Mouse (Mus musculus) G1E-ER4 (cell line): ENCODE measurements around the gene Gbp2. TPM values are rescaled to one million over a fixed set of nuclear protein-coding genes. Genes with fewer than 3 reads are reported as not detected.

Experiments
- GATA1 ChIP-seq: IDR thresholded peaks from one replicate; pipeline ENCODE4 v1.8.0; 2012; ENCODE audit warnings: low read length, inconsistent platforms
- polyA plus RNA-seq: library from polyadenylated mRNA; stranded (reverse); fragments of >175 nt; gene quantifications from 2 replicates; pipeline ENCODE4 v1.2.3, GENCODE M21; 2012

Gbp2 gene
- not detected in 2 replicates for polyA plus RNA-seq

DNA sequence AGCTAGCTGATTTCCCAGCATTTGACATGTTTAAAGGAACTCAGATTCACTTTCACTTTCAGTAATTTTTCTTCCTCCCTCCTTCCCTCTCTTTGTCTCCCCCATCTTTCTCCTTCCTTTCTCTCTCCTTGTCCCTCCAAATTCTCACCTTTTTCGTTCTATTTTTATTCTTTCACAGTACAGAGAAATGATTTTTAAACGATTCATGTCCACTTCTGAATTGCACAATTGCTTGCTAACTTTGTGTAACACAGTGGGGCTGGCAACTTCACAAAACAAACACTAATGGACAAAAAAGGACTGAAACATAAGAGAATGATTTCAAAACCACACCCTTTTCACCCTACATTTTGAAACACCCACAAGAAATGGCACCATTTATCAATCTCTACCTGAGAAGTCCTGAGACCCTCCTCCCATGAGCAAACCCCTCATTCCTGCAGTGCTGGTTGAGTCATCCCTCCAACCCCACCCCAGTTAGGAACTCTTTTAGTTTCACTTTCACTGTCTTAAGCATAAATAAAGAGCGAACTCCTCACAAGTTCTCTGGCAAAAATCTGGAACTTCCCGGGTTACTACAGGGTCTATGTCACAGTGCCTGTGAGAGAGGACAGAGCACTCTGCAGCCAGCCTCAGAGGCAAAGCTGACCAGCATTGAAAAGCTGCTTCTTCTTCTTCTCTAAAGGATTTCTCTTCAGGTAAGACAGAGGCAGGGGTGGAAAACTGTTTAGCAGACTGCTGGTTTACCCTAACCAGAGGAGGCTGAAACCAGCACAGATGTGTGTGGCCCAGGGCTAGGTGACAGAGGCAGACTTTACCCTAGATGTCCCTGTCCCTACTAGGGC lies at the start of gene Gbp2:
Gene Gbp2 (plus strand): TSS at position 492 of the 845 bp plus-strand sequence.
- no peak for TF ChIP-seq GATA1

DNA sequence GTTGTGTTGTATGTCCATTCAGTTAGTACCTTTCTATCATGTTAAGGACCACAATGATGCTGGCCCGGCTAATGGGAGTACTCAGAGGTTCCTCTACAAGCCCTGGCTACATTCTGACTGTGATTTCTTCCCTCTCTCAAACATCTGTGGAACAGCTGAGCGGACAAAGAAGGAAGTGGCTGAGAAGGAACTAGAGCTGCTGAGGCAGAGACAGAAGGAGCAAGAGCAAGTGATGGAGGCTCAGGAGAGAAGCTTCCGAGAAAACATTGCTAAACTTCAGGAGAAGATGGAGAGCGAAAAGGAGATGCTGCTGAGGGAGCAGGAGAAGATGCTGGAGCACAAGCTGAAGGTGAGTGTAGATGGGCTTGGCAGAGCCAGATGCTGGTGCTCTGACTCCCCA lies 49.7 kb upstream of the Gbp2 start:
- no peak for TF ChIP-seq GATA1

DNA sequence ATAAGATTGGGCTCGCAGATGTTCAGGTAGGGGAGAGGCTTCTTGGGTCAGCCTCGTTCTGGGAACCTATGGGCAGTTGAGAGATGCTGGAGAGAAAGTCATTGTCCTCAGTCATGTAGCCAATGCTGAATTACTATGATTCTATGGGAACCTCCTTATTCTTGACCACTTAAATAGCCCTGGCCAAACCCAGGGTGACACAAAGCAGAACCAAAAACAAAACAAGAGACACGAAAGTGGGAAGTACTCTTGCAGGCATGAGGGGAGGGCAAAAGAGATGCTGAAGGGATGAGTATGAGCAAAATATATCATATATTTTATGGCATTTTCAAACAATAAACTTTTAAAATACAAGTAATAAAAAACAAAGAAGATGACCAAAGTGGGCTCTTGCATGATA lies 43.3 kb upstream of the Gbp2 start:
- no peak for TF ChIP-seq GATA1

DNA sequence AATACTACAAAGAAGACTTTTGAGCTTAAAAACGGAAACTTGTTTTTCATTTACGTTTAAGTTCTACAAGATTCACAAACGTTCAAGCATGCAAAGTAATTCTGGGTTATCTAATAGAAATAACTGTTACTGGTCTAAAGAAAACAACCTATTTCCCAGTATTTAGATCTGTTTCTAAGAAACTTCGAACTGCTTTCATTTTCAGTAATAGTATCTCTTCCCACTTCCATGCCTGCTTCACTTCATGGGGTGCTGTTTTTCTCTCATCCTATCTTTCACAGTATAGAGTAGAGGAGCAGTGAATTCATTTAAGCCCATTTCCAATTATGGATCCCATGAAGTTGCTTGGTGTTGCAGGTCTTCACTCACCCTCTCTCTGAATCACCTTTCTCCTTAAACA lies 42.1 kb upstream of the Gbp2 start:
- TF ChIP-seq GATA1: no peak

DNA sequence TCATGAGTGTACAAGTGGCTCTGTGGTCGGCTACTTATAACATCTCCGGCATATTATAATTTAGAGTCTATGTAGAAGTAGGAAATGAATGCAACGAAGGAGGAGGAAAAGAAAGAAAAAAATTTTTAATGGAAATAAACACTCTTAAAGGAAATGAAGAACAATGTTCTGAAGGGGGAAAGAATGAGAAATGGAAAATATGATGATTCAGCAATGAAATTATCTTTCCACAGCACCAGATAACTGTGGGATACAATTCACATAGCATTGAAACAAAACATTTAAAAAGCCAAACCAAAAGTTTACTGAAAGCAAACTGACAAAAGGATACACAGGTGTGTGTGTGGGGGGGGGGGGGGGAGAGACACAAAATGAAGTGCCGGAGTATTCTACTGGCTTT lies 37.3 kb upstream of the Gbp2 start:
- TF ChIP-seq GATA1: no peak

DNA sequence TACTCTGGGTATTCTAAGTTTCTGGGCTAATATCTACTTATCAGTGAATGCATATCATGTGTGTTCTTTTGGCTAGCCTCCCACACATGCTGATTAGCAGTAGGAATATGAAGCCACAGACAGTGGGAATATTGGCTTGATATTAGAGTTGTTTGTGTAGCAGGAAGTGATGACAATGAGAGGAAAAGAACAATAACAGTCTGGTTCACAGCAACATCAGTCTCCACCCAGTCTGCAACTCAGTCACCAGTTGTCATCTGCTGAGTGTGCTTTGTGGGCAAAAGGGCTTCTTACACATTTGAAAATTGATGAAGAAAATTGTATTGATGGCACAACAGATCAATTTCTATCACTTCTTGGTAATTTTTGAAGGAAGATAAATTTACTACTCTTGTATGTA lies 33.0 kb upstream of the Gbp2 start:
- TF ChIP-seq GATA1: no peak

DNA sequence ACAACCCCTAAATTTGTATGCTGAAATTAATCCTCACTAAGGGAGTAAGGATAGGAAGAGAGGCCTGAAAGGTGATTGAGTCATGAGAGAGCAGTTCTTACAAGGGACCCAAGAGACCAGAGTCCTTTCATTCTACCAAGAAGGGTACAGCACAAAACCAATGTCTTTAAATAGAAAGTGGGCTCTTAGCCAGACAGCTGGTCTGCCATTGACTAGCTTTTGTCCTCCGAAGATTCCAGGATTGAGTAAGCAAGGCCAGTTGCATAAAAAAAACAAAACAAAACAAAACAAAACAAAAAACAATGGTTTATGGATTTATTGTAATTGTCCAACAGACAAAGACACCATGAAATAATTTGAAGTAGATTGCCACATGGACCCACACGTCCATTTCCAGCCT lies 31.5 kb upstream of the Gbp2 start:
- TF ChIP-seq GATA1: no peak

DNA sequence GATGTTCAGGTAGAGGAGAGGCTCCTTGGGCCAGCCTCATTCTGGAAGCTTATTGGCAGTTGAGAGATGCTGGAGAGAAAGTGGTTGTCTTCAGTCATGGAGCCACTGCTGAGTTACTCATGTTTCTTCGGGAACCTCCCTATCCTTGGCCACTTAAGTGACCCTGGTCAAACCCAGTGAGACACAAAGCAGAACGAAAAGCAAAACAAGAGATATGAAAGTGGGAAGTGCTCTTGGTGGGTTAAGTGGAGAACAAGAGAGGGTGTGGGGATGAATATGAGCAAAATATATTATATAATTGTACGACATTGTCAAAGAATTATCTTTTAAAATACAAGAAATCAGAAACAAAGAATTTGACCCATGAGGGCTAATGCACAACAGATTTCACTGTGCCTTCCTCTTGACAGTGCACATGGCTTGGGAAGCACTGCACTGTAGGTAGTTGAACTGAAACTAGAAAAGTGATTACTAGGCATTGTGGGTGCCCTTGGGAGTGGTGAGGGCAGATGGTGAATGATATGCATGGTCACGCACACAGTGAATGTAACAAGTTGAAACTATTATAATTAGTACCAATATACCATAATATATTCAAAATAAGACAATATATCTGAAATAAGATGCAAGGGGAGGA lies 29.9 kb upstream of the Gbp2 start:
- TF ChIP-seq GATA1: no peak

DNA sequence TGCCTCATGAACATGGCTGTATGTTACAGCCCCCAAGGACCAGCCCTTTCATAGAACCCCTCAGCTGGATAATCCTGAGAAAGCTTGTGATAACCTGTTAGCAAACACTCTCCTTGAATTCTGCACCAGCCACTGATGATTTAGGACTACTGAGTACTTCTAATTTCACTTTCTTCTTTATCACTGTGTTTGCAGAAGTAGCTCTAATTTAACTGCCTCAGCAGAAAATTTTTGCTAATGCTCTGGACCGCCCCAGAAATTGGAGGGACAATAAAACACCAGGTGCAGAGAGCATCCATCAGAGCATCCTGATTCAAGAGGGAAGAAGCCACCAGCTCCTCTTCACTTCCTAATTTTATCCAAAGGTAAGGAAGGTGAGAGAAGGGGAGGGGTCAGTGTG lies 25.9 kb upstream of the Gbp2 start, which contains the start of gene Gbp2b:
Gene Gbp2b (plus strand): TSS at position 301 of the 400 bp plus-strand sequence.
- no peak for TF ChIP-seq GATA1

DNA sequence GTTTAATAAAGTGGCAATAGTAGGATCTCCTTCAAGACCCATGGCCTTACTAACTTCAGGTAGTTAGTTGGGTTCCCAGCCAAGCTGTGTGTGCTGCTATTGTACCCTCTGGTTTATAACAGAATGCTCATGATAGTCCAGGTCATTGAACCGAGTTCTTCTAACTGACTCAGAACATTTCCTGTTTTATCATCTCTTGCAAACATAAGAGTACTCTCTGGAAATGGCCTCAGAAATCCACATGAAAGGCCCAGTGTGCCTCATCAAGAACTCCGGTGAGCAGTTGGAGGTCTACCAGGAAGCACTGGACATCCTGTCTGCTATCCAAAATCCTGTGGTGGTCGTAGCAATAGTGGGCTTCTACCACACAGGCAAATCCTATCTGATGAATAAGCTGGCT lies 22.5 kb upstream of the Gbp2 start:
- TF ChIP-seq GATA1: no peak

DNA sequence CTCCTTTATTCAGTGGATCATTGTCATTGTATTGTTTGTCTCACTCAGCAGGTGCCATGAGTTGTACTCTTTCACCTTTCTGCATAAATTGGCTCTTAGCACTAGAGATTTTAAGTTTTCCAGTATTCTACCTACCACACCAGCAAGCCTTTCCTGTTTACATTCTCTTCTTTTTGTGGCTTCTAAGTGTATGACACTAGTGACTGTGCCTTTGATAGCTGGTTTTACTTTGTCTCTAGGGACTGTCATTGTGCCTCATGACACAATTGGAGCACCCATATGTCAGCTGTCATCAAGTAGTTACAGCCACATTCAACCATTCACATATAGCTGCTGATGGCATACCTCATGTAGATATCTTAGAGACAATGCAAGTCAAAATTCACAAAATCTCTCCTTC lies 18.7 kb upstream of the Gbp2 start:
- TF ChIP-seq GATA1: no peak

DNA sequence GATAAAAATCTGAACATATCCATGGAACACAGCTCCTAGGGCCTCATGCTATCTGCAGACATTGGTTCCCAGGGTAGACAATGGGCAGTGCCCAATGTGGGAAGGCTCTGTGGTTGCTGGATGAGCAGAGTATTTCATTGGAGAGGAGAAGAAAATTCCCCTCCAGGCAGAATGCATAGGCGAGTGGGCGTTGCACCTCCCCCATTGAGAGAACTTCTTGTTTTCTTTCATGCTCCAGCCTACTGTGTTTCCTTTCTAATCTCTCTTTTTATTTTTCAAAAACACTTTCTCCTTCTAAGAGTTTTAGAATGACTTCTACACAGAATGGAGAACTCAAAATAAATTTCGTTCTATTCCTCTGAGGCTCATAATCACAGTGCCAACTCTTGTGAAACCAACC lies 1.7 kb upstream of the Gbp2 start:
- no peak for TF ChIP-seq GATA1

DNA sequence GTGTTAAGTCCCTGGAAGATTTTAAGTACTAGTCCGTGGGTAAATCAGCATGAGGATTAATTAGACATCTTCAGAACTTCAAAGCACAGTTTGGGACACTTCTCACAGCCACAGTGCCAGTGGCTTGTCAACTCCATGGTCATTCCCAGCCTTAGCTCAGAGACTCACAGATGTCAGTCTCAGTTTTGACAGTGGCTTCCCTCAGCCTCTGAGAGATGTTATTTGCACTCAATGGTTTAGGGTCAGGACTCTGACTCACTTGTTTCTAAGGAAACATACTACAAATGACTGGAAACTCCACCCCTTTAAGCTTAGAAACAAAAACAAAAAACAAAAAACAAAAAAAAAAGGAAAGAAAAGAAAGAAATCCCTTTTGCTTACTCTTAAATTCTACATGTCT lies 796 bp upstream of the Gbp2 start:
- TF ChIP-seq GATA1: no peak

DNA sequence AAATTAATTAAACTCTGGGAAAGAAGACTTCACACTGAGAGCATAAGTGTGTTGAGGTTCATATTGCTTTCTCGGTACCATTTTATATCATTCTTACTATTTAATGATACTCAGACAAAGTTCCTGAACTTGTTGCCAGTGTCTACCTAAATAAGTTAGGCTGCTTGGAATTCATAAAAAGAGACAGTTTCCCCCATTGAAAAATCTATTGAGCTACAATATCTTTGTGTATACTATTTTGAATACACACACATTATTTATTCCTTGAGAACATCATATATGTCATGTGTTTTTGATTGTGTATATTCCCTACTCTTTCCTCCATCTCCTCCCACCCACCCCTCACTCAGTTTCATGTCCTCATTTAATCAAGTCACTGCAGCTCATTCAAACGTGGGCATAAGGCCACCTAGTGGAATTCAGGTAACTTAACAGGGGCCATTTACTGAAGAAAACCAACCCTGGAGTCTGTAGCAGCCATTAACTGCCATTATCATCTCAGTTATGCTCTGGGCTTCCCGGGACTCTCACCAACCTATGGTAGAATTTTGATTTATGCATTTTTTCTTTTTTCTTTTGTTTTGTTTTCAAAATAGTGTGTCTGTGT lies 657 bp downstream of the Gbp2 start:
- TF ChIP-seq GATA1: no peak

DNA sequence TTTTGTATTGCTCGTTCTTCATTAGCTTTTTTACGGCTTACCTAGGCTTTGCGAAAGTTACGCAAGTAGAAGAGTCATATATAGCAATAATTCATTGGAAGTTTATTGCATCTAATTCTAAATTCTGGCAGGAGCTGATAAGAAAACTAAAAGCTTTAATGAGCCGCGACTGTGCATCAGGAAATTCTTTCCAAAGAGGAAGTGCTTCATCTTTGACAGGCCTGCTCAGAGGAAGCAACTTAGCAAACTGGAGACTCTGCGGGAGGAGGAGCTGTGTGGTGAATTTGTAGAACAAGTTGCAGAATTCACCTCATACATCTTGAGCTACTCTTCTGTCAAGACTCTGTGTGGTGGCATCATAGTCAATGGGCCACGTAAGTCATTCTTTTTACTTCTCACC lies 10.0 kb downstream of the Gbp2 start:
- no peak for TF ChIP-seq GATA1

DNA sequence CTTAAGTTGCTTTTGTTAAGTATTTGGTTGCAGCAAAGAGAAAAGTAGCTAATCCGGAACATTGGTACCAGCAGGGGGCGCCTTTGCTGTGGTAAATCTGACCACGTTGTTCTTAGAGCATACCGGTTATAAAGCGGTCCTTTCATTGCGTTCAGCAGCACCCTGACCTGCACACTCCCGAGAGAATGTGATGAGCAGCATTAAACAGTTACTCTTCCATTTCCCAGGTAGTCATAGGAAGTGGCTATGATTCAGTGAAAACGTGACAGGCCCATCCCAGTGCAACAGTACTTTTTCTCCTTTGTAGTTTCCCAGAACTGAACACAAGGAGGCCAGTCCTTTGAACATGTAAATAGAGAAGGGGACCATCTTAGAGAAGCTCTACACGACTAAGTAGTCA lies 19.8 kb downstream of the Gbp2 start:
- no peak for TF ChIP-seq GATA1

DNA sequence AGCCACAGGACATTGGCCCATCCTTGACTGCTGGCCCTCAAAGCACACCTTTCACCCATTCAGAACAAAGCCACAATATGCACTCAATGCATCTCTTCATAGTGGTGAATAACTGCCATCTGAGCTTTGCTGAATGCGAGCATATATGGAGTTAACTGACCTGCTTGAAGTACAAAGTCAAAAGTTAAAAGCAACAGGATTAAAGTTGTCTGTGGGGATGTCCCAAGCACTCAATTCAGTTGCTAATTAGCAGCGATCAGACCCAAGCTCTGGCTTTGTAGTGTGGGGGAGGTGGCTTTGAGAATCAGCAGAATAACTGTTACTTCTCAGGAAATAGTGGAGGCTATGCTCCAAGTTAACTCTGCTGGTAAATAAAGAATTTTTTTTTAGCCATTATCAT lies 29.8 kb downstream of the Gbp2 start:
- no peak for TF ChIP-seq GATA1
